Mouse (Mus musculus): Measurements from ENCODE around the gene Fam187a.

Gene Fam187a

GRCm38 (mm10) chr11:102894716-102895115, 9.7 kb downstream of the Fam187a start:
- DNase-seq (ENCODE audit: low spot score in 2 of 2), result no peak

- DNase-seq (ENCODE audit: low spot score in 2 of 2), result peak; percentile 77 to 80
Observed at GRCm38 (mm10) chr11:102895779-102896178, 10.8 kb downstream of the Fam187a start.

GRCm38 (mm10) chr11:102896641-102897040, 11.7 kb downstream of the Fam187a start:
- DNase-seq (ENCODE audit: low spot score in 2 of 2), result no peak

GRCm38 (mm10) chr11:102898408-102898807, 13.4 kb downstream of the Fam187a start:
- DNase-seq (ENCODE audit: low spot score in 2 of 2), result no peak

GRCm38 (mm10) chr11:102900763-102901162, 15.8 kb downstream of the Fam187a start, which contains the start of gene Gfap:
Gene Gfap, minus strand, starts transcription at chr11:102900912.
- peak; percentile 71 to 85 for DNase-seq (ENCODE audit: low spot score in 2 of 2)

GRCm38 (mm10) chr11:102901199-102901598, 16.2 kb downstream of the Fam187a start:
- DNase-seq (ENCODE audit: low spot score in 2 of 2), result no peak

- no peak for DNase-seq (ENCODE audit: low spot score in 2 of 2)
Observed at GRCm38 (mm10) chr11:102902107-102902506, 17.1 kb downstream of the Fam187a start.

- no peak for DNase-seq (ENCODE audit: low spot score in 2 of 2)
Observed at GRCm38 (mm10) chr11:102903654-102904053, 18.7 kb downstream of the Fam187a start.

- DNase-seq (ENCODE audit: low spot score in 2 of 2), result no peak
Observed at GRCm38 (mm10) chr11:102911376-102911775, 26.4 kb downstream of the Fam187a start.

- DNase-seq (ENCODE audit: low spot score in 2 of 2), result no peak
Observed at GRCm38 (mm10) chr11:102915380-102915779, 30.4 kb downstream of the Fam187a start.

GRCm38 (mm10) chr11:102918077-102918476, 33.1 kb downstream of the Fam187a start:
- no peak for DNase-seq (ENCODE audit: low spot score in 2 of 2)

GRCm38 (mm10) chr11:102921491-102921890, 36.5 kb downstream of the Fam187a start:
- DNase-seq (ENCODE audit: low spot score in 2 of 2), result no peak

- peak; percentile 91 to 97 for DNase-seq (ENCODE audit: low spot score in 2 of 2)
Observed at GRCm38 (mm10) chr11:102924557-102925350, 39.8 kb downstream of the Fam187a start, which contains the start of gene Kif18b. Gene Kif18b, minus strand, starts transcription at chr11:102925124.

- DNase-seq (ENCODE audit: low spot score in 2 of 2), result peak in 1 of 2 experiments; percentile 83
Observed at GRCm38 (mm10) chr11:102925351-102925717, 40.4 kb downstream of the Fam187a start.

GRCm38 (mm10) chr11:102930672-102931071, 45.7 kb downstream of the Fam187a start:
- DNase-seq (ENCODE audit: low spot score in 2 of 2), result no peak

- DNase-seq (ENCODE audit: low spot score in 2 of 2), result no peak
Observed at GRCm38 (mm10) chr11:102936272-102936671, 51.3 kb downstream of the Fam187a start.
